Mouse (Mus musculus): ENCODE measurements around the gene Parg. TPM values are rescaled to one million over a fixed set of nuclear protein-coding genes. Genes with fewer than 3 reads are reported as not detected.

The Parg gene
- total RNA-seq, 2 experiments from 2014 or later: 28.1 to 61.9 TPM

GRCm38 (mm10) chr14:32304921-32305320 is 103.2 kb downstream of the Parg start:
- ATAC-seq (replicated peaks; ENCODE audit: low FRiP score, poor library complexity, severe bottlenecking): no peak

- no peak for ATAC-seq (replicated peaks; ENCODE audit: low FRiP score, poor library complexity, severe bottlenecking)
These were observed 108.1 kb downstream of the Parg start for GRCm38 (mm10) chr14:32309876-32310275.

DNA sequence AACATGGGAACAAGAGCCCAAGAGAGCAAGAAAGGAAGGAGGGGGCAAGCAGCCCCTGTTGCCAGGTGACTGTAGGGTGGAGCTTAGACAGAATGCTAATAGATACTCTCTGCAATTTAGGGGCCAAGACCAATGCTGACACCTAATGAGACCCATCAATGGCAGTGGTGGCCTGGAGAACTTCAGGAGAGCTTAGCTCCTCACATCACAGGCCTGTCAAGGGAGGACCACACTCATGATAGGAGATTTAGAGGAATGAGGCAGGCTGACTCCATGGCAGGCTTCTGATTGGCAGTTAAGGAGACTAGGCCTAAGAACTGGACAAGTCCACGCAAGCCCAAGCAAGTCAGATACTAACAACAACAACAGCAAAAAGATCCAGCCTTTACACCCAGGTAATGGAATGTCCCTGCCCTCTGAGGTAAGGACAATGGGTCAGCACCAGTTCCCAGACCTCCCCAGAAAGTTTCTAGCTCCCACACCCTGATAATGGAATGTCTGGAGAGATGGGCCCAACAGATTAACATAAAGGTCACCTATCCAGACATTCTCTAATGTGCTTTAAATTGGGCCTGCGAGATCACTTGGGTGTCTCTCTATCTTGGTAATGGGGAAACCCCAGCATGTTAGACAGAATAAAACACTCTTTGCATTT is 109.8 kb downstream of the Parg start:
- no peak for ATAC-seq (replicated peaks; ENCODE audit: low FRiP score, poor library complexity, severe bottlenecking)

- ATAC-seq (replicated peaks; ENCODE audit: low FRiP score, poor library complexity, severe bottlenecking): no peak
These were observed 116.1 kb downstream of the Parg start for GRCm38 (mm10) chr14:32317822-32318221.

DNA sequence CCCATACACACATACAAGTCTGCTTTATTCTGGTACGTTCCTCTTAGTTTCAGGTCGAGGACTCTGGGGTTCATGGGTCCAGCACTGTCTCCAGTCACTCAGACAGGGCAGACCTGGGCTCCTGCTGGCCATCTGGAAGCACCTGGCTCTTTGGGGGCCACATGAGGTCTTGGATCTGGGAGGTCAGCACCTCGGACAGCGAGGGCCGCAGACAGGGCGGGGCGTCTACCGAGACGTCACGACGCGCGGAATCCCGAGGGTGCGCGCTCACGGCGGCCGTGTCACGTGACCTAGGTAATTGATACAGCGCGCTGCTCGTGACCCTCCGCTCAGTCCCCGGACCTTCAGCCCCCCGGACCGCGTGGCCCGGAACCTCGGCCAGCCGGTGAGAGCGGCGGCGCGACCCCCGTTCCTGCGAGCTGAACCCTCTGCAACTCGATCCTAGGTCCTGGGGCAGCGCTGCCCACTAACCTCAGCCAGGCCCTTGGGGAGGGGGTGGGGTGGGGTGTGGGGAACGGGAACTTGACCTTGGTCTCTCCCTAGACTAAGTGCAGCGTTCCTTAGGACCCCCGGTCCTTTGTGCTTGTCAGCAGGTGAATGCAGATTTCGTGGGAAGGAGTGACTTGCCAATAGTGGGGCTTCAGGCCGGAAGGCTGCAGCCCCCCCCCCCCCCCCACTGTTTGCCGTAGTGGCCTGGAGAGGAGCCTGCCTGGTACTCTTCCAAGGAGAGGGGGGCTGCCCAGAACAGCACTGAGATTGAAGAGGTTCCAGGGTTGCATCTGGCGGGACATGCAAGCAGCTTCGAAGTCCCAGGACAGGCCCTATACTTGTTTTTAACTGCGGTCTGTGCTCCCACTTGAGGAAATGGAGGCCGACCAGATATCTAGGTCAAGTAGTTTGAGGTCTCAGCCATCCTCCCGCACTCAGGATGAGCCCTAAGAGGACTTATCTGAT is 120.3 kb downstream of the Parg start, which contains the start of gene Ogdhl:
TSS of gene Ogdhl (plus strand) at position 288 of the 954 bp plus-strand sequence.
- ATAC-seq (replicated peaks; ENCODE audit: low FRiP score, poor library complexity, severe bottlenecking): 0 out of 2 replicates have a peak, but pooled peaks have one; percentile 50

- no peak for ATAC-seq (replicated peaks; ENCODE audit: low FRiP score, poor library complexity, severe bottlenecking)
These were observed 121.5 kb downstream of the Parg start for GRCm38 (mm10) chr14:32323221-32323620.

GRCm38 (mm10) chr14:32327366-32327765 is 125.6 kb downstream of the Parg start:
- ATAC-seq (replicated peaks; ENCODE audit: low FRiP score, poor library complexity, severe bottlenecking): no peak

DNA sequence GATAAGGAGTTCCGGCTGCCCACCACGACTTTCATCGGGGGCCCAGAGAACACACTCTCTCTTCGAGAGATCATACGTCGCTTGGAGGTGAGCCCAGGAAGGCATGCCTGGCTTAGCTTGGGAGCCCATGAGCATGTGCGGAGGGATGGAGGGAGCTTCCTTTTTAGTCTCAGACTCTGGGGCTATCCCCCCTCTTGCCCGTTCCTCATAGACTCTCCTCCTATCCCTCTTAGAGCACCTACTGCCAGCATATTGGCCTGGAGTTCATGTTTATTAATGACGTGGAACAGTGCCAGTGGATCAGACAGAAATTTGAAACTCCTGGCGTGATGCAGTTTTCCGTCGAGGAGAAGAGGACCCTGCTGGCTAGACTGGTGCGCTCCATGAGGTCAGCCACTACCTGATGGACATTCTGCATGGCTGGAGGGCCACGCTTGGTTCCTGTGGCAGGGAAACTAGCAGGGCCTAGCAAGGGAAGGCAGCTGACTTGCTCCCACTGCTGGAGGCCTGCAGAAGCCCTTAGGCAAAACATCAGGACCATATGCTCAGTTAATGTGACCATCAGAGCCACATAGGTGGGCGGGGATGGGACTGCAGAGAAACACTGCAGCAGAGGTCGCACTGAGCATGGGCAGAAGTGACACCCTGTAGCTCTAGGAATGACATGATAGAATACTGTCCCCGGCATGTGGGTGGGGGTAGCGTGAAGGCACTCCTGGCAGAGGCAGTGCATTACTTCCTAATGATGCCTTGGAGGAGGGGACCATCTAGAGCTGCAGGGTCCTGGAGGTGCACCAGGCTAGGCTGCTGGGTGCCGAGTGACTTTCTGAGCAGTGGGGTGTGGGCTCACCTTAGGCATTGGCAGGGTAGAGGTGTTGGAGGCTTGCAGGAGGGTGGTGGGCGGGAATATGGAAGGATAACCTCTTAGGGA is 131.0 kb downstream of the Parg start:
- no peak for ATAC-seq (replicated peaks; ENCODE audit: low FRiP score, poor library complexity, severe bottlenecking)

GRCm38 (mm10) chr14:32336021-32336420 is 134.3 kb downstream of the Parg start:
- ATAC-seq (replicated peaks; ENCODE audit: low FRiP score, poor library complexity, severe bottlenecking): no peak

DNA sequence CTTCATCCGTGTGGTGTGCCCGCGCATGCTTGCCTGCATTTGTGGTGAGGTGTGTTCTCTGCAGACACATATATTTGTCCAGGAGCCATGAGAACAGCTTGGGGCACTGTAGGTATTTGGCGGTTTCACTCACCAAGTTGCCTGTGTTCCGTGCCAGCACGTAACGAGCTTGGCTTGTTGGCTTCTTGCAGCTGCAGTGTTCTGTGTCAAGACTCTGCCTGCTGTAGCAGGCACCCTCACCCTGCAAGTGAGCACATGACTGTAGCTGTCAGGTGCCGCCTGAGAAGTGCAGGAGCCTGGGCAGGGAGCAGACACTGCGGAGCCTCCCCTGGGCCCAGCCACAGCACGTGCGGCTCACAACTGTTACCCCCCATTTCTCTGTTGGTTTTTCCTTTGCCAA is 134.8 kb downstream of the Parg start:
- no peak for ATAC-seq (replicated peaks; ENCODE audit: low FRiP score, poor library complexity, severe bottlenecking)

DNA sequence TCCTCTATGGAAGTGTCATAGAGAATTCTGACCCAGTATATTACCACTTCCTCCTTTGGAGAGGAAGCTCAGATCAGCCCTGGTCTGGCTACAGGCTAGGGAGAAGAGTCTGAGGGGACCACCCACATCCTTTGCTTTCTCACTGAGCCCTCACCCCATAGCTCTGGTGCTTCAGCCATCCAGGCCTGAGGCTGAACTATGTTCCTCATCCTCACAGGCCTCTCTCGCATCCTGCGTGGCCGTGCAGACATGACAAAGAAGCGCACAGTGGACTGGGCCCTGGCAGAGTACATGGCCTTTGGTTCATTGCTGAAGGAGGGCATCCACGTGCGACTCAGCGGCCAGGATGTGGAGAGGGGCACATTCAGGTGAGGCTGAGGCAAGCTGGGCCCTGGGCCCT is 140.1 kb downstream of the Parg start:
- no peak for ATAC-seq (replicated peaks; ENCODE audit: low FRiP score, poor library complexity, severe bottlenecking)

GRCm38 (mm10) chr14:32344176-32344575 is 142.4 kb downstream of the Parg start:
- ATAC-seq (replicated peaks; ENCODE audit: low FRiP score, poor library complexity, severe bottlenecking): no peak

DNA sequence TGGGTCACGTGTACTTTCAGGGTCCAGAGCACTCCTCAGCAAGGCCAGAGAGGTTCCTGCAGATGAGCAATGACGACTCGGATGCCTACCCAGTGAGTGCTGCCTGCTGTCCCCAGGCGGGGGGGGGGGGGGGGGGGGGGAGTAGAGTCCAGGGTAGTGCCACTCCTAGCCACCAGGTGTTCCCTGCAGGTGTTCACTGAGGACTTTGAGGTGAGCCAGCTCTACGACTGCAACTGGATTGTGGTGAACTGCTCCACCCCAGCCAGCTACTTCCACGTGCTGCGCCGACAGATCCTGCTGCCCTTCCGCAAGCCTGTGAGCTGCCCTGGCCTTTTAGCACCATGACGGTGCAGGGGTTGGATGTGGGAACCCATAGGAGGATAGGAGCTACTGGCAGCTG is 142.9 kb downstream of the Parg start:
- no peak for ATAC-seq (replicated peaks; ENCODE audit: low FRiP score, poor library complexity, severe bottlenecking)

Other genes with a start within 250 kb of the Parg start
- not detected in 2 replicates for gene Galnt15, start 173.0 kb upstream of the Parg start, total RNA-seq (2015; ENCODE audit: low replicate concordance)
- 0.13 TPM in 1 of 2 replicates, not detected in the other for gene Galnt15, start 173.0 kb upstream of the Parg start, total RNA-seq (2017; ENCODE audit: low replicate concordance)
- 3.6 and 10.5 TPM in 2 replicates for gene Oxnad1, start 116.6 kb upstream of the Parg start, total RNA-seq (2015; ENCODE audit: low replicate concordance)
- 9.8 and 26.6 TPM in 2 replicates for gene Oxnad1, start 116.6 kb upstream of the Parg start, total RNA-seq (2017; ENCODE audit: low replicate concordance)
- 33.1 and 67.8 TPM in 2 replicates for gene Dph3, start 116.2 kb upstream of the Parg start, total RNA-seq (2015; ENCODE audit: low replicate concordance)
- 9.1 and 12.5 TPM in 2 replicates for gene Dph3, start 116.2 kb upstream of the Parg start, total RNA-seq (2017; ENCODE audit: low replicate concordance)
- gene Msmb, start 59.9 kb upstream of the Parg start, total RNA-seq (2015; ENCODE audit: low replicate concordance): not detected in 2 replicates
- not detected in 2 replicates for gene Msmb, start 59.9 kb upstream of the Parg start, total RNA-seq (2017; ENCODE audit: low replicate concordance)
- 292 and 362 TPM in 2 replicates for gene Ncoa4, start 42.1 kb upstream of the Parg start, total RNA-seq (2015; ENCODE audit: low replicate concordance)
- gene Ncoa4, start 42.1 kb upstream of the Parg start, total RNA-seq (2017; ENCODE audit: low replicate concordance): 249 and 315 TPM in 2 replicates
- gene Timm23, start 51 bp upstream of the Parg start, total RNA-seq (2015; ENCODE audit: low replicate concordance): 50.3 and 60.2 TPM in 2 replicates
- gene Timm23, start 51 bp upstream of the Parg start, total RNA-seq (2017; ENCODE audit: low replicate concordance): 35.0 and 38.0 TPM in 2 replicates
- 0.42 TPM in 1 of 2 replicates, not detected in the other for gene Ogdhl, start 120.1 kb downstream of the Parg start, total RNA-seq (2015; ENCODE audit: low replicate concordance)
- gene Ogdhl, start 120.1 kb downstream of the Parg start, total RNA-seq (2017; ENCODE audit: low replicate concordance): not detected in 2 replicates
- gene 1700024G13Rik, start 186.4 kb downstream of the Parg start, total RNA-seq (2015; ENCODE audit: low replicate concordance): not detected in 2 replicates
- not detected in 2 replicates for gene 1700024G13Rik, start 186.4 kb downstream of the Parg start, total RNA-seq (2017; ENCODE audit: low replicate concordance)

All from erythroid progenitor cell, adult 5-6 weeks (primary cell).